In genomic region chr7:64208700-64209099, GRCm38 (mm10) we compare ENCODE assay signal across 14 mouse cellular contexts. TPM values are rescaled to one million over a fixed set of nuclear protein-coding genes. Genes with fewer than 3 reads are reported as not detected.
"Had no signal": no experiment of that assay in that cellular context is flagged by ENCODE, and none has a peak within 500 bp of the region (broad histone marks: within the 10 kb centered on the region; RNA-seq: fewer than 3 reads in every experiment).

No protein-coding gene starts in this region.

- H3K27ac ChIP-seq: limb, embryonic 12.5 days; liver, embryonic 13.5 days; lung, embryonic 15.5 days; macrophage; midbrain, embryonic 12.5 days; neural tube, embryonic 12.5 days; stomach, postnatal 0 days had no signal

- H3K9me3 ChIP-seq: limb, embryonic 12.5 days; liver, embryonic 13.5 days; lung, embryonic 15.5 days; megakaryocyte, embryonic 14.5 days; midbrain, embryonic 12.5 days; neural tube, embryonic 12.5 days had no signal

- H3K4me2 ChIP-seq: limb, embryonic 12.5 days; liver, embryonic 13.5 days; lung, embryonic 15.5 days; midbrain, embryonic 12.5 days; neural tube, embryonic 12.5 days had no signal

- DNase-seq: kidney, postnatal 25 days; liver; liver, embryonic 13.5 days; liver, postnatal 0 days; lung, postnatal 14 days; thymus, postnatal 4 days had no signal

- H3K27me3 ChIP-seq: limb, embryonic 12.5 days; liver, embryonic 13.5 days; lung, embryonic 15.5 days; midbrain, embryonic 12.5 days; neural tube, embryonic 12.5 days had no signal

- H3K4me1 ChIP-seq: liver, embryonic 13.5 days; lung, embryonic 15.5 days; megakaryocyte, embryonic 14.5 days; midbrain, embryonic 12.5 days; neural tube, embryonic 12.5 days had no signal

- H3K4me3 ChIP-seq: limb, embryonic 12.5 days; liver, embryonic 13.5 days; lung, embryonic 15.5 days; megakaryocyte, embryonic 14.5 days; midbrain, embryonic 12.5 days; neural tube, embryonic 12.5 days had no signal

- ATAC-seq: liver, postnatal 0 days had no signal

- H3K9ac ChIP-seq: limb, embryonic 12.5 days; liver, embryonic 13.5 days; liver, postnatal 0 days; lung, embryonic 15.5 days; midbrain, embryonic 12.5 days; neural tube, embryonic 12.5 days had no signal

- H3K36me3 ChIP-seq: limb, embryonic 12.5 days; liver, embryonic 13.5 days; lung, embryonic 15.5 days; midbrain, embryonic 12.5 days; neural tube, embryonic 12.5 days had no signal

RNA-seq across cellular contexts. Expression of gene Trpm1, which starts 55.1 kb away (rescaled TPM):
- total RNA-seq: monocyte, adult 5-6 weeks had no signal
- polyA plus RNA-seq: liver, embryonic 13.5 days; liver, postnatal 0 days; lung, embryonic 15.5 days; macrophage had no signal
